21 mouse cellular contexts compared by ENCODE assay signal in genomic region chr5:66231660-66232269, GRCm38 (mm10). TPM values are rescaled to one million over a fixed set of nuclear protein-coding genes. Genes with fewer than 3 reads are reported as not detected.
A peak's percentile ranks its signal among the peaks of the same experiment; 100 is the strongest.
DNase-seq lines count a peak whose midpoint lies in the region; ATAC-seq and TF ChIP-seq lines count a peak whose summit lies in the region.
"Had no signal": no experiment of that assay in that cellular context is flagged by ENCODE, and none has a peak within 500 bp of the region (broad histone marks: within the 10 kb centered on the region; RNA-seq: fewer than 3 reads in every experiment).

No protein-coding gene starts in this region.

- H3K9me3 ChIP-seq in liver, embryonic 12.5 days (replicated peaks), result no peaks in the 10 kb centered on the region; the same call in 1 of the 2 replicates
- no peaks in the 10 kb centered on the region for H3K9me3 ChIP-seq in liver, postnatal 0 days (ENCODE audit: low read length)
- H3K9me3 ChIP-seq in lung, postnatal 0 days (ENCODE audit: low read length), result no peaks in the 10 kb centered on the region
- H3K9me3 ChIP-seq: embryonic facial prominence, embryonic 13.5 days; forebrain, embryonic 10.5 days; forebrain, embryonic 15.5 days; heart, embryonic 15.5 days; hindbrain, embryonic 13.5 days had no signal

- ATAC-seq in liver, embryonic 12.5 days, result no peak
- no peak for ATAC-seq in liver, postnatal 0 days
- ATAC-seq in lung, postnatal 0 days, result peak; percentile 53
- ATAC-seq: forebrain, embryonic 15.5 days; hindbrain, postnatal 0 days had no signal

- H3K27ac ChIP-seq in liver, embryonic 12.5 days, result peak overlapping the region; percentile 72; the same call in 1 of the 2 replicates
- H3K27ac ChIP-seq in liver, postnatal 0 days (ENCODE audit: low read depth), result no peak overlapping the region
- H3K27ac ChIP-seq in lung, postnatal 0 days (ENCODE audit: low read length), result no peak overlapping the region
- H3K27ac ChIP-seq: embryonic facial prominence, embryonic 13.5 days; forebrain, embryonic 10.5 days; forebrain, embryonic 15.5 days; heart, embryonic 15.5 days; hindbrain, embryonic 13.5 days; hindbrain, postnatal 0 days had no signal

- no peaks in the 10 kb centered on the region for H3K36me3 ChIP-seq in liver, embryonic 12.5 days
- no peaks in the 10 kb centered on the region for H3K36me3 ChIP-seq in liver, postnatal 0 days (replicated peaks; ENCODE audit: insufficient read depth, low read length)
- H3K36me3 ChIP-seq in lung, postnatal 0 days (ENCODE audit: insufficient read depth, low read length), result no peaks in the 10 kb centered on the region
- H3K36me3 ChIP-seq: embryonic facial prominence, embryonic 13.5 days; forebrain, embryonic 10.5 days; forebrain, embryonic 15.5 days; heart, embryonic 15.5 days; hindbrain, embryonic 13.5 days had no signal

- DNase-seq in liver, postnatal 0 days, result no peak
- peak; percentile 74 for DNase-seq in lung, postnatal 0 days (ENCODE audit: low spot score)
- no peak for DNase-seq in lung, adult 2 months
- peak; percentile 72 for DNase-seq in adipocyte (ENCODE audit: low spot score)
- no peak for DNase-seq in kidney, adult 8-10 months
- DNase-seq in heart, adult 9 months (ENCODE audit: low spot score in 2 of 2), result no peak
- DNase-seq: cerebellum, adult 11-12 months; cerebellum, adult 9-10 months; cerebellum, postnatal 25 days; gastrocnemius, postnatal 10 days; heart, adult 18-20 months; heart, postnatal 14 days had no signal

- TF ChIP-seq POLR2A in lung, adult 2 months (IDR thresholded peaks at IDR 0.05; ENCODE audit: borderline replicate concordance, extremely low read depth, low read depth, low read length), result no peak

- H3K27me3 ChIP-seq in liver, embryonic 12.5 days (replicated peaks), result no peaks in the 10 kb centered on the region
- H3K27me3 ChIP-seq in liver, postnatal 0 days (ENCODE audit: insufficient read depth, low read length), result no peaks in the 10 kb centered on the region
- H3K27me3 ChIP-seq in lung, postnatal 0 days (replicated peaks; ENCODE audit: insufficient read depth, low read length), result no peaks in the 10 kb centered on the region
- H3K27me3 ChIP-seq: CH12.LX; embryonic facial prominence, embryonic 13.5 days; forebrain, embryonic 15.5 days; heart, embryonic 15.5 days; hindbrain, embryonic 13.5 days had no signal

- peak overlapping the region; percentile 35 for H3K4me2 ChIP-seq in liver, embryonic 12.5 days
- no peak overlapping the region for H3K4me2 ChIP-seq in liver, postnatal 0 days (ENCODE audit: low read depth, low read length)
- H3K4me2 ChIP-seq in lung, postnatal 0 days (replicated peaks; ENCODE audit: low read depth, low read length), result no peak overlapping the region
- H3K4me2 ChIP-seq: embryonic facial prominence, embryonic 13.5 days; forebrain, embryonic 15.5 days; heart, embryonic 11.5 days; heart, embryonic 15.5 days; hindbrain, embryonic 13.5 days had no signal

- WGBS in liver, embryonic 12.5 days (ENCODE audit: insufficient replicate concordance), result 78% methylated on average over 8 of the region's 8 CpGs
- WGBS in liver, postnatal 0 days (ENCODE audit: insufficient replicate concordance), result 76% methylated on average over 8 of the region's 8 CpGs
- WGBS in lung, postnatal 0 days, result 45% methylated on average over 8 of the region's 8 CpGs
- WGBS in lung, adult 2 months, result 54% methylated on average over 8 of the region's 8 CpGs

- no peak for TF ChIP-seq EP300 in liver, postnatal 0 days (IDR thresholded peaks at IDR 0.05; ENCODE audit: low read depth)
- TF ChIP-seq EP300 in lung, postnatal 0 days (IDR thresholded peaks at IDR 0.05), result 0 out of 2 replicates have a peak, but pooled peaks have one; percentile 6

- peaks cover 20% of the 10 kb centered on the region for H3K4me1 ChIP-seq in liver, embryonic 12.5 days
- no peaks in the 10 kb centered on the region for H3K4me1 ChIP-seq in liver, postnatal 0 days (ENCODE audit: insufficient read depth)
- H3K4me1 ChIP-seq in lung, postnatal 0 days (ENCODE audit: insufficient read depth, low read depth, low read length), result no peaks in the 10 kb centered on the region
- H3K4me1 ChIP-seq in lung, adult 2 months (ENCODE audit: control insufficient read depth, insufficient read depth, low read length), result no peaks in the 10 kb centered on the region
- H3K4me1 ChIP-seq: embryonic facial prominence, embryonic 13.5 days; forebrain, embryonic 10.5 days; forebrain, embryonic 15.5 days; heart, embryonic 15.5 days; hindbrain, embryonic 13.5 days had no signal

- no peak overlapping the region for H3K4me3 ChIP-seq in liver, embryonic 12.5 days
- no peak overlapping the region for H3K4me3 ChIP-seq in liver, postnatal 0 days (ENCODE audit: low read depth, low read length)
- no peak overlapping the region for H3K4me3 ChIP-seq in lung, postnatal 0 days (ENCODE audit: low read depth, low read length)
- no peak overlapping the region for H3K4me3 ChIP-seq in lung, adult 2 months (replicated peaks; ENCODE audit: extremely low read depth, low read depth, low read length)
- H3K4me3 ChIP-seq: embryonic facial prominence, embryonic 13.5 days; forebrain, embryonic 10.5 days; forebrain, embryonic 15.5 days; heart, embryonic 15.5 days; hindbrain, embryonic 13.5 days had no signal

- H3K9ac ChIP-seq in liver, embryonic 12.5 days, result no peak overlapping the region
- no peak overlapping the region for H3K9ac ChIP-seq in liver, postnatal 0 days (replicated peaks)
- no peak overlapping the region for H3K9ac ChIP-seq in lung, postnatal 0 days (replicated peaks; ENCODE audit: low read depth)
- H3K9ac ChIP-seq: embryonic facial prominence, embryonic 13.5 days; forebrain, embryonic 15.5 days; heart, embryonic 15.5 days; hindbrain, embryonic 13.5 days had no signal

- no peak for TF ChIP-seq CTCF in liver, postnatal 0 days (IDR thresholded peaks at IDR 0.05; ENCODE audit: low read depth)
- TF ChIP-seq CTCF in lung, postnatal 0 days (IDR thresholded peaks at IDR 0.05), result no peak
- TF ChIP-seq CTCF in lung, adult 2 months (IDR thresholded peaks at IDR 0.05; ENCODE audit: insufficient read depth, low read length), result no peak

RNA-seq across cellular contexts. Expression of gene Nsun7, which starts 27.9 kb away (rescaled TPM):
- 0.05 TPM in 1 of 2 replicates, not detected in the other for polyA plus RNA-seq in liver, embryonic 12.5 days (2016; fragmentation: Nextera tagmentation; extraction: Ambion mirVana)
- polyA plus RNA-seq in liver, postnatal 0 days (2015; fragmentation: Nextera tagmentation; extraction: Ambion mirVana), result 0.06 and 0.07 TPM in 2 replicates
- 0.93 and 1.1 TPM in 2 replicates for polyA plus RNA-seq in lung, postnatal 0 days (2015; fragmentation: Nextera tagmentation; extraction: Ambion mirVana)
- polyA plus RNA-seq in lung, adult 2 months (2012; rRNA removed), result 1.3 and 1.5 TPM in 2 replicates

RNA-seq across cellular contexts. Expression of gene Rbm47, which starts 58.8 kb away (rescaled TPM):
- polyA plus RNA-seq in liver, embryonic 12.5 days (2016; fragmentation: Nextera tagmentation; extraction: Ambion mirVana), result 9.0 and 9.4 TPM in 2 replicates
- polyA plus RNA-seq in liver, postnatal 0 days (2015; fragmentation: Nextera tagmentation; extraction: Ambion mirVana), result 20.5 and 22.8 TPM in 2 replicates
- 41.5 and 50.2 TPM in 2 replicates for polyA plus RNA-seq in lung, postnatal 0 days (2015; fragmentation: Nextera tagmentation; extraction: Ambion mirVana)
- polyA plus RNA-seq in lung, adult 2 months (2012; rRNA removed), result 33.1 and 37.2 TPM in 2 replicates

Comparison
In these comparisons a context has a peak if more than half of its experiments do, and no peak if none do; other contexts are left out.
1. DNase-seq: peak in lung, postnatal 0 days (single experiment) and adipocyte (single experiment); none in liver, postnatal 0 days (single experiment), lung, adult 2 months (single experiment), kidney, adult 8-10 months (0 of 2) and heart, adult 9 months (0 of 2).